Mouse (Mus musculus): ENCODE data around the gene Susd1.
"Not testable (repeated sequence)": the region's sequence is repeated elsewhere in the genome, so short reads cannot be mapped to it uniquely, and the experiment has no call there.

Susd1 gene

GRCm38 (mm10) chr4:59319136-59319941 lies 119.1 kb downstream of the Susd1 start:
- no peak for DNase-seq (ENCODE audit: low spot score)

- no peak for DNase-seq (ENCODE audit: low spot score)
Measured at GRCm38 (mm10) chr4:59318602-59319001, 119.8 kb downstream of the Susd1 start.

GRCm38 (mm10) chr4:59315553-59316405 lies 122.7 kb downstream of the Susd1 start:
- DNase-seq (ENCODE audit: low spot score), result no peak

- no peak for DNase-seq (ENCODE audit: low spot score)
Measured at GRCm38 (mm10) chr4:59314939-59315552, 123.4 kb downstream of the Susd1 start.

- no peak for DNase-seq (ENCODE audit: low spot score)
Measured at GRCm38 (mm10) chr4:59312945-59313344, 125.5 kb downstream of the Susd1 start.

- DNase-seq (ENCODE audit: low spot score), result no peak
Measured at GRCm38 (mm10) chr4:59310590-59310989, 127.8 kb downstream of the Susd1 start.

GRCm38 (mm10) chr4:59307841-59308589 lies 130.4 kb downstream of the Susd1 start:
- no peak for DNase-seq (ENCODE audit: low spot score)

- no peak for DNase-seq (ENCODE audit: low spot score)
Measured at GRCm38 (mm10) chr4:59302387-59302786, 136.0 kb downstream of the Susd1 start.

GRCm38 (mm10) chr4:59301025-59301815 lies 137.2 kb downstream of the Susd1 start:
- DNase-seq (ENCODE audit: low spot score), result no peak

- no peak for DNase-seq (ENCODE audit: low spot score)
Measured at GRCm38 (mm10) chr4:59298719-59299496, 139.5 kb downstream of the Susd1 start.

GRCm38 (mm10) chr4:59295127-59295526 lies 143.3 kb downstream of the Susd1 start:
- no peak for DNase-seq (ENCODE audit: low spot score)

GRCm38 (mm10) chr4:59294661-59295060 lies 143.8 kb downstream of the Susd1 start:
- DNase-seq (ENCODE audit: low spot score), result no peak

- DNase-seq (ENCODE audit: low spot score), result no peak
Measured at GRCm38 (mm10) chr4:59291914-59292718, 146.3 kb downstream of the Susd1 start.

- DNase-seq (ENCODE audit: low spot score), result no peak
Measured at GRCm38 (mm10) chr4:59290972-59291576, 147.4 kb downstream of the Susd1 start.

- no peak for DNase-seq (ENCODE audit: low spot score)
Measured at GRCm38 (mm10) chr4:59287103-59287502, 151.3 kb downstream of the Susd1 start.

GRCm38 (mm10) chr4:59286351-59286750 lies 152.1 kb downstream of the Susd1 start:
- not testable (repeated sequence) for DNase-seq (ENCODE audit: low spot score)

- no peak for DNase-seq (ENCODE audit: low spot score)
Measured at GRCm38 (mm10) chr4:59282699-59283487, 155.5 kb downstream of the Susd1 start.

GRCm38 (mm10) chr4:59282137-59282536 lies 156.3 kb downstream of the Susd1 start:
- DNase-seq (ENCODE audit: low spot score), result no peak
